Mouse (Mus musculus) adrenal gland, postnatal 14 days (tissue): ENCODE measurements around the gene Kmo. TPM values are rescaled to one million over a fixed set of nuclear protein-coding genes. Genes with fewer than 3 reads are reported as not detected.

Experiments
- DNase-seq: peaks from one replicate; pipeline ENCODE4 v3.0.0; 2021; ENCODE audit warnings: mixed read lengths
- total RNA-seq: library from RNA; stranded (reverse); gene quantifications from 2 replicates; pipeline ENCODE4 v1.2.3, GENCODE M21; 2021

Gene Kmo
- total RNA-seq, 1 experiment from 2014 or later: 11.5 TPM

- no peak for DNase-seq
Observed at GRCm38 (mm10) chr1:175631721-175632221, 11.6 kb downstream of the Kmo start.

DNA sequence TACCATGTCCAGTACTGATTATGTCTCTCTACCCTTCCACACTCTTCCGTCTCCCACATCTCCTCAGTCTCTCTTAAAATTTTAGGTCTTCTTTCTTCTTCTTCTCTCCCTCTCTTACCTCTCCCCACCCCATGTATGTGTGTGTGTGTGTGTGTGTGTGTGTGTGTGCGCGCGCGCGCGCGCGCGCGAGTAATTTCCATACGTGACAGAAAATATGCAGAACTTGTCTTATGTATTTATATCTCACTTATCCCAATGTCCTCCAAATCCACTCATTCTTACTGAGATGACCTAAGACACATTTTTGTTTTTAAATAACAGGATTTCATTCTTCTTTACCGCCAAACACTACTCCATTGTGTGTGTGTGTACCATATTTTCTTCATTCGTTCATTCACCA is 12.3 kb downstream of the Kmo start:
- no peak for DNase-seq

DNA sequence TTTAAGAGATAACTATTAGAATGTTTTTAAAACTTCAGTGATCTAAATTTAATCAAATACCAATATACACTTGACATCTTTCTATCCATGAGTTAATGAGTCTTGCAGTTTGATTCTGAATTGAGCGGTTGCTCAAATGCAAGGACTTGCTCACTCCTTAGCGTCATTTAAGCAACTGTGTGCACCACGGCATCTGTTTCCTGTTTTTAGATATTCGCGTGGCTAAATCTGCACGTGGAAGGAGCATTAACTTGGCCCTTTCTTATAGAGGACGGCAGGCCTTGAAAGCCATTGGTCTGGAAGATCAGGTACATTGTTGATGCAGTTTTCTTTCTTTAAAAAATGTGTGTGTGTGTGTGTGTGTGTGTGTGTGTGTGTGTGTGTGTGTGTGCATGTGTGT is 17.5 kb downstream of the Kmo start:
- DNase-seq: no peak

DNA sequence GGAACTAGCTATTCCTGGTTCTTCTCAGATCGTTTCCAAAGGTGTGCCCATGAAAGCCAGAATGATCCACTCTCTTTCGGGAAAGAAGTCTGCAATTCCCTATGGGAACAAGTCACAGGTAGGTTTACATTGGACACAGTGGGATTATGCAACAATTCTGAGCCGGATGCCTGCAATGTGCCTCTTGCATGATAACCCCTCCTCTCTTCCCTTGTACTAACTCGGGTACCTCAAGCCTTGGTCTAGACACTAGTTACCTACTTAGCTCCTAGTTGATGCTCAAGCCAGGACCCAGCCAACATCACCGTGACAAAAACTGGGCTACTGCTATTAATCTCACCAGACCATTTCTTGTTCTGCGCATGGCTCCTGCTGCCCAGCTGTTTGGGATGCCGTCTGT is 18.9 kb downstream of the Kmo start:
- DNase-seq: no peak

GRCm38 (mm10) chr1:175640435-175641150 is 20.4 kb downstream of the Kmo start:
- no peak for DNase-seq

- DNase-seq: no peak
Observed at GRCm38 (mm10) chr1:175643496-175644265, 23.5 kb downstream of the Kmo start.

- no peak for DNase-seq
Observed at GRCm38 (mm10) chr1:175646952-175647351, 26.8 kb downstream of the Kmo start.

DNA sequence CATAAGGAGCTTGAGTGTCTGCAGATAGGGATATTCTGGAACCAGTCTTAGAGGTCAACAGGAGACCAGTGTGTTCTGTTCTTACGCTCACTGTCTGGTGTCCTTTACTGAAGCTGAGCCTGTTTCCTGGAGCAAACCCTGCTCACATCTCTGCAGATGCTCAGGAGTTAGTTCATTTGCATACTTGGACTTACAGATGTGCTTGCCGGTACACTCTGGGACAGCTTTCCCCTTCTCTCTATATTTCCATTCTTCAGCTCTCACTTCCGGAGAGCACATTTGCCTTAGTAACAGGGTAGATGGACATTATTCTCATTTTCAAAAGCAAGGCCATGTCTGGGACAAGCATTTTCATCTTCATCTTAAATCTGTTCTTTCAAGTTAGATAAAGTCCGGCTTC is 28.4 kb downstream of the Kmo start:
- DNase-seq: no peak

DNA sequence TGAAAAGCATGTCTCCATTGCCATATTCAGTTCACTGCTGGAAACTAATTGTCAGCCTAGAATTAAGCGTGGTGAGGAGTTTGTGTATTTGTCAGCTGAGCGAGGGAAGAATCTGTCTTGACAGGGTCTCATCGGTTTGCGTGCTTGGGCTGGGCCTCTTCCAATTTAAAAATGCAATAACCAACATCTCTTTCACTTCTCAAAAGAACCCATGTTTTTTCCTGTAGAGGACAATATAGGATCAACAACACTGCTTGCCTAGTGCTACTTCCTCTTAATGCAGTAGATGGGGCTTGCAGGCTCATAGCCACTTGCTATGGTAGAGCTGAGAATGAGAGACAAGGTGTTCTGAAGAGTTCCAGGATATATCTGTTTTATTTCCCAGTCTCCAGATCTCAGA is 39.7 kb downstream of the Kmo start:
- DNase-seq: no peak

GRCm38 (mm10) chr1:175668666-175669405 is 48.7 kb downstream of the Kmo start:
- DNase-seq: no peak

DNA sequence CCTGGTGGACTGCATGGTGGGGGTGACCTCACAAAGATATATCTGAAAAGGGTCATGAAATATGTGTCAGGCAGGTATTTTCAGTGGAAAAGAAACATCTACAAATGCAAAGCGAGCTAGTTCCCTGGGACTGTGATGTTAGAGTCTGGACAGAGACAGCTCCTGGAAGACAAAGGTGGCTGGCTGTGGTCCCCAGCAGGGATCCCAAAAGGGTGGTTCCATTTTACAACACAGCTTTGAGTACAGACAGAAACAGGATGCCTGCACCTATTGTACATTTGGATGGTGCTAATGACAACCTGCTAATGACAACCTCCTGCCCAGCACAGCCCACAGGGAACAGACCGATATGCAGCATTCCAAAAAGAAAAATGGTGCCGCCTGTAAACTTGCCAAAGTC is 49.3 kb downstream of the Kmo start:
- no peak for DNase-seq

DNA sequence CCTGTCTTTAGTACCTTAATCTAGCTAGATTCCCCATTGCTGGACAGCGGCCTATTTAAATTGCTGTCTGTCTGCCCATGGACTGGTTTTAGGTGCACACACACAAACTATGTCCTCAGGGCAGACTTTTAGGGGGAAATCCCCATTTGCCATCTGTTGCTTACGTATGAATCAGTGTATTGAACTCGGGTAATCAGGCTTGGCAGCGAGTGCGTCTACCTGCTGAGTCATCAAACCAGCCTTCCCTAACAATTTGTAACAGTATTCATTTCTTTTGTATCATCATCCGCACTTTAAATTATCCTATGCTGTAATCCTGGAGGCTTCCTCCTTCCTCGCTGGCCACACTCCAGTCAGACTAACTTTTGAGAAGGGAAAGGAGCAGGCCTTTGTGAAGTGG is 49.9 kb downstream of the Kmo start:
- no peak for DNase-seq

GRCm38 (mm10) chr1:175671626-175672025 is 51.4 kb downstream of the Kmo start:
- no peak for DNase-seq

- DNase-seq: no peak
Observed at GRCm38 (mm10) chr1:175673563-175674325, 53.6 kb downstream of the Kmo start.

- DNase-seq: no peak
Observed at GRCm38 (mm10) chr1:175675116-175675515, 54.9 kb downstream of the Kmo start.

GRCm38 (mm10) chr1:175677459-175677858 is 57.3 kb downstream of the Kmo start:
- no peak for DNase-seq

- no peak for DNase-seq
Observed at GRCm38 (mm10) chr1:175680995-175681394, 60.8 kb downstream of the Kmo start.

DNA sequence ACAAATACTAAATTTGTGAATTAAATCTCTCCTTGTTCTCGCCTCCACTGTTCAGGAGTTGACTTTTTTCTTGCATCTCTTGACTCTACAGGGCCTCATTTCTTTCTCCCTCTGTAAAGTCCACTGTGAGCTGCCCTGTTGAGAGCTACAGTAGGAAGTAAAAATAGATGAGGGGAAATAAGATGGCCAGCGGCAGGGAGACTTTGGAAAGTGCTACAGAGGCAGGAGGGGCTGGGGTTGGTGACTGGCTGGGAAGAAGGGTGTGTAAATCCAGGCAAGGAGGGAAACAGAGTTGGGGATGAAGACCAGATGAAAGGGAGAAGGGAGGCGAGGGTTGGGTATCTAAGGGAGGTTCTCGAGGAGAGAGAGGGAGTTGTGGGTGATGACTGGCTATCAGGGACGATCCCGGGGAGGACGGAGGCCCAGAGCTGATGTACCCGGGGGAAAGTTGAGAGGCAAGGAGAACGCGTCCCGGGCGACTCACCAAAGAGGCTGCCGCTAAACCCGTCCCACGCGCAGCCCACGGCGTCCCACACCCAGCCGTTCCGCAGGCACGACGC is 71.6 kb downstream of the Kmo start:
- no peak for DNase-seq

GRCm38 (mm10) chr1:175692246-175692996 is 72.2 kb downstream of the Kmo start, which contains the start of the genes Opn3 and Chml:
Opn3 (minus strand) TSS chr1:175692776.
Chml (minus strand) TSS chr1:175692901.
- peak; percentile 99 for DNase-seq

DNA sequence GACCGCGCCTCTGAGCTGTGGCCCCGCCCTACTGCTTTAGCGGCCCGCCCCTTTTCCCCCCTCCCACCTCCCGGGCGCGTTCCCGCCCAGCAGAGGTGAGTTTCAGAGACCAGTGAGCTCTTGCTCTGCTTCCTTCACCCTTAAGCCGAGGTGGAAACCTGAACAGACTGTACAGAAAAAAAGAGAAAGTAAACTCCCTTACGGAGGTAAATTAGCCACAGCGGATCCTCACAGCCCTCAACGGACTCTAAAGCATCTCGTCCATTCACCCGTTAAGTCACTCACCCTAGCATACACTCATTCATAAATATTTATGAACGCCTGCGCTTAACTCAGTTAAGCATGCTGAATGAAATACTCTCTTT is 72.8 kb downstream of the Kmo start:
- no peak for DNase-seq

GRCm38 (mm10) chr1:175693429-175693960 is 73.3 kb downstream of the Kmo start:
- no peak for DNase-seq
